Mouse (Mus musculus): ENCODE results near the gene Vamp1.

DNA sequence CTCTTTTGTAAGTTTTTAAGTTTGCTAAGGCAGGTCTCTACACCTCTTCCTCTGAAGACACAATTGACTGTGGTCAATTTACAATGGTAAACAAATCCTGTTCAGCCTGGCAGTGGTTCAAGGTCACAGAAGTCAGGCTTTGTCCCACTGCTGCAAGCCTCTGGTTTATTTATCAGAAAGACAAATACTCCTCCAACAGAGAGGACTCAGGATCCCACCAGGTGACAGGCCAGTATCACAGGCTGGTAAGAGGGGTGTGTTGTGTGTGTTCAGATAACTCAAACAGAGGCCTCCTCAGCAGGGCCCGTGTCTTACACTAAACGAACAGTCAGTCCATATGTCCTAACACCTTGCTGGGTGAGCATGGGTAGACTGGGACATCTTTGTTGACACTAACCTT, 42.9 kb upstream of the Vamp1 start:
- TF ChIP-seq POLR2A (IDR thresholded peaks at IDR 0.05; ENCODE audit: insufficient read depth, low read length) (no peak), CTCF (IDR thresholded peaks at IDR 0.05; ENCODE audit: low read depth, low read length) (no peak)

Measured in ES-Bruce4 (cell line).